Mouse (Mus musculus) lung, embryonic 15.5 days (tissue): ENCODE data around the gene Cc2d2a. TPM values are rescaled to one million over a fixed set of nuclear protein-coding genes. Genes with fewer than 3 reads are reported as not detected.

Source experiments
- ATAC-seq: fragments of 200-750 bp; cut with Nextera tagmentation; 2 replicates; pipeline ENCODE4 v1.8.0; 2017; ENCODE audit warnings: moderate number of reproducible peaks, borderline replicate concordance; ENCODE audit not compliant: low FRiP score, low TSS enrichment; ENCODE audit errors: extremely low read depth
- H3K27ac ChIP-seq: fragments of 300-500 bp; sonication (generic); 2 replicates; pipeline ENCODE4 v1.5.1; 2015; ENCODE audit warnings: moderate library complexity, mild to moderate bottlenecking, inconsistent platforms
- H3K27me3 ChIP-seq: fragments of 300-500 bp; sonication (generic); 2 replicates; pipeline ENCODE4 v1.6.1; 2015; ENCODE audit warnings: inconsistent platforms
- H3K36me3 ChIP-seq: fragments of 300-500 bp; sonication (generic); 2 replicates; pipeline ENCODE4 v1.6.1; 2015; ENCODE audit warnings: inconsistent platforms
- H3K4me1 ChIP-seq: fragments of 300-500 bp; sonication (generic); 2 replicates; pipeline ENCODE4 v1.6.1; 2015; ENCODE audit warnings: inconsistent platforms
- H3K4me2 ChIP-seq: fragments of 300-500 bp; sonication (generic); 2 replicates; pipeline ENCODE4 v1.6.1; 2015; ENCODE audit warnings: inconsistent platforms, mild to moderate bottlenecking, moderate library complexity
- H3K4me3 ChIP-seq: fragments of 300-500 bp; sonication (generic); 2 replicates; pipeline ENCODE4 v1.5.1; 2015; ENCODE audit warnings: mild to moderate bottlenecking, inconsistent platforms
- H3K9ac ChIP-seq: fragments of 300-500 bp; sonication (generic); 2 replicates; pipeline ENCODE4 v1.6.1; 2015; ENCODE audit warnings: inconsistent platforms
- H3K9me3 ChIP-seq: fragments of 300-500 bp; sonication (generic); 2 replicates; pipeline ENCODE4 v1.6.1; 2016; ENCODE audit warnings: inconsistent platforms
- WGBS: fragments of 180-500 bp; shearing (Covaris S2); methylation state at CpG from one replicate; pipeline ENCODE4 v1.1.7; 2015; 5-methylcytosine and 5-hydroxymethylcytosine counted together
- polyA plus RNA-seq: library from polyadenylated mRNA; unstranded; fragments of >200 nt; fragmentation: Nextera tagmentation; extraction: Ambion mirVana; gene quantifications from 2 replicates; pipeline ENCODE4 v1.2.1, GENCODE M21; 2015

The Cc2d2a gene
- polyA plus RNA-seq, 1 experiment from 2014 or later, result 15.5 TPM

DNA sequence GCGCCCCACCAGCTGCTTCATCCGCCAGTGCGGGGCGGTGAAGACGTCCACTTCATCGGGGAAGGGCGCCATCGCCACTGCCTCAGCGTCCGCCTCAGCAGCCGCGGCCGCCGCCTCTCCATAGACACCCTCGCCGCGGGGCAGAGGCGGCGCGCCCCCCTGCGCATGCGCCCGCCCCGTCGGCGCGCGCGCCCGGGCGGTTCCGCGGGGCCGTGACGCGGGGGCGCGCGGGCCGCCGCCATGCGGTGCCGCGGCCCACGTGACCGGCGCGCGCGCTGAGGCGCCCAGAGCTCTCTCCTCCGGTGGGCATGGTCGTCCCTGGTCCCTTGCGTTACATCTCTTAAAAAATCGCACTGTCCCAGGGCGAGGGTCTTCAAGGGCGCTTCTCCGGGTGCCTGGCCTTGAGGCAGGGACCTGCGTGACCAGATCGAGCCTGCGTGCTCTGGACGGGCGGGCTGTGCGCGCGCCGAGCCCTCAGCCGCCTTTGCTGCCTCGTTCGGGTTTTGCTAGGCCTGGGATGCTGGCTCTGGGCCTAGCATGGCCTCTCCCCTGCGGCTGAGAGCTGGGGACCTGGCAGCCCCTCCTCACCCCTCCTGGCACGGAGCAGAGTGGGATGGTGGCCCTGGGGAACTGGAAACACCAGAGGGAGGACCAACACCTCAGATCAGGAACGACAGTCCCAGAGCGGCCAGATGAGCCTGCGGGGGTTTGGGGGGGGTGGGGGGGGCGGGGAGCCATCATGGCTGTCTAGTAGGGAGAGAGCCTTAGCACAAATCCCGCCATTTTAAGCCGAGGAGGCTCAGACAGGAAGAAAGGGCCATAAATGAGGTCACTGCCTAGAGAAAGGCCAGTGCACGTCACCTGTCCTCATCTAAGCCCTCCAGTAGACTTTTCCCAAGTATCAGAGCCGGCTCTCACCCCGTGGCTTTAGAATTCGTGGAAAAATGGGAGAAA is 120.1 kb downstream of the Cc2d2a start:
- H3K4me1 ChIP-seq, result peaks cover 26% of the 10 kb centered on the region
- H3K27ac ChIP-seq, result peak overlapping the region; percentile 91
- 4% methylated on average over 65 of the region's 82 CpGs for WGBS

DNA sequence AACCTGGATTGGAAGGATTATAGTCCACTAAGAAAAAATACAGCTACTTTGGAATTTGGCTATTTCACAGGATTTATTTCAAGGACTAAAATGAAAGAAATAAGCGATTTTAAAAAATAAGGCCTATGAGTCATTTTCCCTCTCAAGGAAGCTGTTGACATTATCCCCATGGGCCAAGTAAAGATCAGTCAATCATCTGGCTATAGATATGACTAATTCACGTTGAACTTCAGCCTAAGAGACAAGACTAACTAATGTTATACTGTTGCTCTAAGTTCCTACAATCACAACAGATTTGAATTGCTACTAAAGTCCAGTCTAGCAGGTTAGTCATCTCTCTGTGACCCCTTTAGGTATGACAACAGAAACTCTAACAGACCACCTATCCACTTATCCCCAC is 121.8 kb downstream of the Cc2d2a start:
- Histone ChIP-seq H3K4me3 (no peak overlapping the region), H3K4me2 (no peak overlapping the region), H3K27me3 (no peaks in the 10 kb centered on the region), H3K9me3 (no peaks in the 10 kb centered on the region), H3K4me1 (peaks cover 18% of the 10 kb centered on the region), H3K36me3 (no peaks in the 10 kb centered on the region), H3K9ac (no peak overlapping the region), H3K27ac (no peak overlapping the region)
- ATAC-seq, result no peak
- WGBS, result 76% methylated on average over 2 of the region's 2 CpGs

More for the DNA sequence above, 120.1 kb downstream of the Cc2d2a start:
- no peaks in the 10 kb centered on the region for H3K9me3 ChIP-seq
- no peaks in the 10 kb centered on the region for H3K27me3 ChIP-seq
- H3K9ac ChIP-seq, result peak overlapping the region; percentile 92
- H3K36me3 ChIP-seq, result no peaks in the 10 kb centered on the region
- ATAC-seq, result peak; percentile 91
- H3K4me3 ChIP-seq, result peak overlapping the region; percentile 86
- peak overlapping the region; percentile 87 for H3K4me2 ChIP-seq

DNA sequence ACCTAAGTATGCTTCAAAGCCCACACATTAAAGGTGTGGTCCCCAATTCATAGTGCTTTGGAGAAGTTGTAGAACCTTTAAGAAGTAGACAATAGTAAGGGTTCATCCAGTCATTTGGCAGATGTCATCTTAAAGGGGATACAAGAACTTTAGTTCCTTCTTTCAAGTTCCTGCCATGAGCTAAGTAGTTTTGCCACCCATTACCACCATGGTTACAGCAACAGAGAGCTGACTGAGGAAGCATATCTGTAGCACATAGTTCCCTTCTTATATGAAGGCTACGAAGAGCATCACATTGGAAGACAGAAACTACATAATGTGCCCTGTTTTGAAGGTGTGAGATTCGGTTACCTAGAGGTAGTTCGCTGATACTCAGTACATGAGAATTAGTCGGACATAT is 124.5 kb downstream of the Cc2d2a start:
- H3K9ac ChIP-seq, result no peak overlapping the region
- no peak overlapping the region for H3K4me3 ChIP-seq
- 90% methylated on average over 4 of the region's 4 CpGs for WGBS
- H3K36me3 ChIP-seq, result no peaks in the 10 kb centered on the region
- peaks cover 8% of the 10 kb centered on the region for H3K4me1 ChIP-seq
- no peak overlapping the region for H3K27ac ChIP-seq
- no peak for ATAC-seq
- no peaks in the 10 kb centered on the region for H3K27me3 ChIP-seq
- no peaks in the 10 kb centered on the region for H3K9me3 ChIP-seq
- no peak overlapping the region for H3K4me2 ChIP-seq

DNA sequence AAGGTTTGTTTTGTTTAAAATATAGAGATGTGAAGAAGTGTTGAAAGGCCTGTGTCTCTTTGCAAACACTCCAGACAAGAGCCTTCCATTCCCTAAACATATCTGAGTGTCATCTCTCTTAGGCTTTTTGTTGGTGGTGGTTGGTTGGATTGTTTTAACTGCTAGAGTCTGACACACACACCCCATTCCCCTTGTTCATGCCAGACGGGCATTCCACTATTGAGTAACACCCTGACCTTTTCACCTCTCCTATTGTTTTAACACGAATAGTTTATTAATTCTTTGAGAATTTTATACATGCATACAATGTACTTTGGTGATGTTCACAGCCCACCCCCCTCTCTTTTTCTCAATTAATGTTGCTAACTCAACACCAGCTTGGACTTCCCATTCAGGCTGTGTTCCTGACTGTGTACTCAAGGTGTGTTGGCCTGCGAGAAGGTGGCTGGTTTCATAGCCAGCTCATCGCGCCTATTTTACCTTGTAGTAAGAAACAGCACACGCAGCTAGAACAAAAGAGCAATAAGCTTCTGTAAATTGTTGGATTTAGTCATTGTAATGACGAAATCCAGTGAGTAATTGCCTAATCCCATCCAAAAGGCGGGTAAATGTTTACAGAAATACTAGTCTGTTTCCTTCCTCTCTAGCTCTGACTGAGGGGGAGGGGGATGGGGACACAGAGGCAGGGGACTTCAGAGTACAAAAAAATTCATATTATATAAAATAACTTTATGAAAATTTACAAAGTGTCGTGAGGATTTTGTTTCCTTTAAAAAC is 126.0 kb downstream of the Cc2d2a start:
- no peaks in the 10 kb centered on the region for H3K9me3 ChIP-seq
- no peak overlapping the region for H3K4me2 ChIP-seq
- 48% methylated on average over 9 of the region's 9 CpGs for WGBS
- no peaks in the 10 kb centered on the region for H3K36me3 ChIP-seq
- H3K4me1 ChIP-seq, result no peaks in the 10 kb centered on the region; the same call in 1 of the 2 replicates
- H3K27me3 ChIP-seq, result no peaks in the 10 kb centered on the region
- no peak overlapping the region for H3K9ac ChIP-seq
- H3K27ac ChIP-seq, result no peak overlapping the region
- no peak overlapping the region for H3K4me3 ChIP-seq
- no peak; the same call in none of the 2 replicates for ATAC-seq

Other genes starting within 250 kb of the Cc2d2a start
- 47.7 and 48.2 TPM in 2 replicates for gene C1qtnf7, start 146.8 kb upstream of the Cc2d2a start, polyA plus RNA-seq
- gene Bst1, start 156.5 kb downstream of the Cc2d2a start, polyA plus RNA-seq, result 1.4 and 2.4 TPM in 2 replicates
- gene Fbxl5, start 159.3 kb downstream of the Cc2d2a start, polyA plus RNA-seq, result 67.4 and 70.4 TPM in 2 replicates
- 27.2 and 28.3 TPM in 2 replicates for gene Cd38, start 206.2 kb downstream of the Cc2d2a start, polyA plus RNA-seq